Mouse (Mus musculus): ENCODE data around the gene Sipa1l1.

DNA sequence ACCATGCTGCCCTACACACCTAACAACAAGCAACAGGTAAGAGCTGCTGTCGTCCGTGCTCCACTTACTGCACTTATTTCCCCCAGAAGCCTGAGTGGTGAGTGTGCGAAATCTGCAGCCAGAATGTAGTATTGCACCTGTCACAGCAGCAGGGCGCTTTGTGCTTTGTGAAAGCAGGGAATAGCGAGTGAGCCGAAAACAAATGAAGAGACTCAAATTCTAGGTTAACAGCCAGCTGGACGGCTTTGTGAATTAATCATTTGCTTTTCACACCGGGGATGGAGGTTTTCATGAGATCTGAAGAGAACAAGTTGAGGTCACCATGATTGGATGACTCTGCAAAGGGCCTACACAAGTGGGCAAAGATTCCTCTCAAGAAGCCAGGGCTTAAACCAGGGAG is 215.6 kb downstream of the Sipa1l1 start:
- no peak for TF ChIP-seq CHD2 (IDR thresholded peaks at IDR 0.05; ENCODE audit: low read depth, low read length)
- no peak for TF ChIP-seq HCFC1 (IDR thresholded peaks at IDR 0.05; ENCODE audit: borderline replicate concordance, insufficient read depth, low read length)
- TF ChIP-seq ZC3H11A (IDR thresholded peaks at IDR 0.05; ENCODE audit: borderline replicate concordance, low read depth, low read length) = no peak
- TF ChIP-seq MAFK (IDR thresholded peaks at IDR 0.05; ENCODE audit: insufficient read depth, low read depth, low read length) = no peak

Measured in ES-E14 (cell line).